In genomic region chr10:63243493-63244054, GRCm38 (mm10) we compare ENCODE assay signal across 8 mouse cellular contexts. TPM values are rescaled to one million over a fixed set of nuclear protein-coding genes. Genes with fewer than 3 reads are reported as not detected.
DNase-seq lines count a peak whose midpoint lies in the region; ATAC-seq and TF ChIP-seq lines count a peak whose summit lies in the region.

Herc4 (plus strand) TSS chr10:63243810.

- peak; percentile 100 for ATAC-seq in G1E (ENCODE audit: extremely low read depth, insufficient number of reproducible peaks, low FRiP score, poor library complexity, severe bottlenecking)
- ATAC-seq in forebrain, embryonic 16.5 days: peak; percentile 99
- peak; percentile 100 for ATAC-seq in lung, embryonic 14.5 days (ENCODE audit: insufficient read depth)

- peak within 1 kb of the TSS; percentile 65 for H3K4me2 ChIP-seq in forebrain, embryonic 16.5 days (ENCODE audit: low read length)
- peak within 1 kb of the TSS; percentile 74 for H3K4me2 ChIP-seq in lung, embryonic 14.5 days

- H3K27ac ChIP-seq in forebrain, embryonic 16.5 days (ENCODE audit: low read length): peak within 1 kb of the TSS; percentile 97
- peak within 1 kb of the TSS; percentile 98 for H3K27ac ChIP-seq in layer of hippocampus, adult 2 months
- H3K27ac ChIP-seq in lung, embryonic 14.5 days (ENCODE audit: low read depth): peak within 1 kb of the TSS; percentile 99
- peak within 1 kb of the TSS; percentile 85 for H3K27ac ChIP-seq in olfactory bulb, adult 2 months (ENCODE audit: insufficient read depth, low read depth, low read length)
- H3K27ac ChIP-seq in thymus, adult 2 months (ENCODE audit: control insufficient read depth, insufficient read depth, low read length): peak within 1 kb of the TSS; percentile 32

- H3K4me3 ChIP-seq in G1E (ENCODE audit: low read depth, low read length): peak within 1 kb of the TSS; percentile 82
- H3K4me3 ChIP-seq in forebrain, embryonic 16.5 days (replicated peaks; ENCODE audit: low read length): peak within 1 kb of the TSS; percentile 91
- H3K4me3 ChIP-seq in layer of hippocampus, adult 2 months: peak within 1 kb of the TSS; percentile 99
- peak within 1 kb of the TSS; percentile 98 for H3K4me3 ChIP-seq in lung, embryonic 14.5 days (ENCODE audit: low read depth, low read length)
- H3K4me3 ChIP-seq in olfactory bulb, adult 2 months (ENCODE audit: insufficient read depth, low read depth, low read length): peak within 1 kb of the TSS; percentile 89
- H3K4me3 ChIP-seq in thymus, adult 2 months (ENCODE audit: control insufficient read depth, insufficient read depth, low read length): peak within 1 kb of the TSS; percentile 63

- peak; percentile 54 for TF ChIP-seq POLR2A in olfactory bulb, adult 2 months (IDR thresholded peaks at IDR 0.05; ENCODE audit: insufficient read depth, low read depth, low read length)
- TF ChIP-seq POLR2A in thymus, adult 2 months (IDR thresholded peaks at IDR 0.05; ENCODE audit: control insufficient read depth, extremely low read depth, insufficient read depth, low read length, poor library complexity): peak; percentile 88; the same call in 1 of the 2 replicates

- intact Hi-C loops in heart, postnatal 36 days (cut with DNase I): loop anchor here (1.0 to 10.0 kb wide), 6 partner anchors 17 to 759 kb away; partner anchors contain the start of genes Dnajc12, Hnrnph3, Pbld2 and Sirt1

- no peaks in the 10 kb centered on the region for H3K27me3 ChIP-seq in G1E (ENCODE audit: insufficient read depth, low read length)
- no peaks in the 10 kb centered on the region for H3K27me3 ChIP-seq in forebrain, embryonic 16.5 days (replicated peaks; ENCODE audit: control insufficient read depth, insufficient read depth, low read length)
- no peaks in the 10 kb centered on the region for H3K27me3 ChIP-seq in lung, embryonic 14.5 days (ENCODE audit: insufficient read depth, low read length)
- no peaks in the 10 kb centered on the region for H3K27me3 ChIP-seq in thymus, adult 2 months (ENCODE audit: control insufficient read depth, insufficient read depth, low read length)

- H3K9ac ChIP-seq in forebrain, embryonic 16.5 days (replicated peaks; ENCODE audit: low read depth, low read length): peak within 1 kb of the TSS; percentile 95
- H3K9ac ChIP-seq in lung, embryonic 14.5 days: peak within 1 kb of the TSS; percentile 97

- H3K36me3 ChIP-seq in G1E (replicated peaks): peaks cover 6% of the 10 kb centered on the region
- H3K36me3 ChIP-seq in forebrain, embryonic 16.5 days (ENCODE audit: control insufficient read depth, insufficient read depth): no peaks in the 10 kb centered on the region
- H3K36me3 ChIP-seq in lung, embryonic 14.5 days (ENCODE audit: insufficient read depth): 0 out of 2 replicates have a peak, but pooled peaks cover 9% of the 10 kb centered on the region
- no peaks in the 10 kb centered on the region for H3K36me3 ChIP-seq in thymus, adult 2 months (ENCODE audit: control insufficient read depth, insufficient read depth, low read length)

- H3K9me3 ChIP-seq in G1E (replicated peaks): no peaks in the 10 kb centered on the region
- no peaks in the 10 kb centered on the region for H3K9me3 ChIP-seq in forebrain, embryonic 16.5 days (ENCODE audit: control insufficient read depth, low read length)
- H3K9me3 ChIP-seq in lung, embryonic 14.5 days (ENCODE audit: low read depth, low read length): no peaks in the 10 kb centered on the region

- H3K4me1 ChIP-seq in G1E (ENCODE audit: insufficient read depth, low read depth, low read length): no peaks in the 10 kb centered on the region; the same call in 1 of the 2 replicates
- peaks cover 15% of the 10 kb centered on the region for H3K4me1 ChIP-seq in forebrain, embryonic 16.5 days (replicated peaks; ENCODE audit: control insufficient read depth, insufficient read depth, low read length)
- H3K4me1 ChIP-seq in lung, embryonic 14.5 days (ENCODE audit: insufficient read depth): peaks cover 6% of the 10 kb centered on the region
- no peaks in the 10 kb centered on the region for H3K4me1 ChIP-seq in olfactory bulb, adult 2 months (ENCODE audit: control insufficient read depth, insufficient read depth, low read length)
- no peaks in the 10 kb centered on the region for H3K4me1 ChIP-seq in thymus, adult 2 months (replicated peaks; ENCODE audit: control insufficient read depth, insufficient read depth, low read length)

- TF ChIP-seq CTCF in G1E (IDR thresholded peaks at IDR 0.05; ENCODE audit: low read depth, low read length): no peak
- no peak for TF ChIP-seq CTCF in layer of hippocampus, adult 2 months (conservative IDR thresholded peaks at IDR 0.05)
- no peak for TF ChIP-seq CTCF in lung, embryonic 14.5 days (IDR thresholded peaks at IDR 0.05; ENCODE audit: low read depth)
- no peak for TF ChIP-seq CTCF in olfactory bulb, adult 2 months (IDR thresholded peaks at IDR 0.05; ENCODE audit: insufficient read depth, low read depth, low read length)
- no peak for TF ChIP-seq CTCF in thymus, adult 2 months (IDR thresholded peaks at IDR 0.05; ENCODE audit: borderline replicate concordance, control insufficient read depth, extremely low read depth, insufficient read depth, low read length, poor library complexity)

- WGBS in forebrain, embryonic 16.5 days: under 1% methylated on average over 42 of the region's 44 CpGs
- WGBS in lung, embryonic 14.5 days: under 1% methylated on average over 43 of the region's 44 CpGs
- WGBS in olfactory bulb, adult 2 months: under 1% methylated on average over 43 of the region's 44 CpGs
- WGBS in thymus, adult 2 months: under 1% methylated on average over 42 of the region's 44 CpGs

- DNase-seq in G1E (ENCODE audit: low spot score): peak; percentile 78
- peak; percentile 96 to 97 for DNase-seq in cerebellum, adult 18-20 months
- peak; percentile 94 to 95 for DNase-seq in heart, postnatal 36 days
- peak; percentile 94 to 98 for DNase-seq in layer of hippocampus, adult 2 months (ENCODE audit: low spot score in 2 of 2)
- peak; percentile 96 for DNase-seq in lung, embryonic 14.5 days
- DNase-seq in thymus, adult 2 months: peak; percentile 94

RNA-seq across cellular contexts. Expression of gene Herc4, which starts in this region (rescaled TPM):
- total RNA-seq in G1E (2014; fragmentation: Nextera tagmentation): 45.9 and 62.3 TPM in 2 replicates
- total RNA-seq in G1E (2017): 32.7 and 32.9 TPM in 2 replicates
- polyA plus RNA-seq in G1E (2012): 5.8 and 6.7 TPM in 2 replicates
- polyA plus RNA-seq in forebrain, embryonic 16.5 days (2015; fragmentation: Nextera tagmentation; extraction: Ambion mirVana): 33.1 and 37.7 TPM in 2 replicates
- 10 to 100 TPM; 32.2 to 33.4 TPM for total RNA-seq in heart, postnatal 36 days (2021)
- total RNA-seq in layer of hippocampus, adult 2 months (2021): 10 to 100 TPM; 36.7 to 40.8 TPM
- 40.5 and 44.6 TPM in 2 replicates for polyA plus RNA-seq in lung, embryonic 14.5 days (2014; fragmentation: Nextera tagmentation; extraction: Ambion mirVana)
- polyA plus RNA-seq in olfactory bulb, adult 2 months (2012; ENCODE audit: insufficient read depth, insufficient read length, low replicate concordance, missing spikeins): not detected in 2 replicates
- 23.4 and 26.6 TPM in 2 replicates for polyA plus RNA-seq in thymus, adult 2 months (2012; rRNA removed)

Comparison
In these comparisons a context has a peak if more than half of its experiments do, and no peak if none do; other contexts are left out.
1. Peak in every context shown above with its lines: DNase-seq, ATAC-seq, H3K4me3 ChIP-seq and H3K27ac ChIP-seq.
2. H3K27ac ChIP-seq: peak in every context shown above with its lines; median percentile 99 in lung, embryonic 14.5 days; 98 in layer of hippocampus, adult 2 months; 97 in forebrain, embryonic 16.5 days; 85 in olfactory bulb, adult 2 months; 32 in thymus, adult 2 months.